Mouse (Mus musculus) cerebellum, adult 9-10 months (tissue): ENCODE measurements around the gene Dnaic1.

Source experiments
- DNase-seq: peaks from one replicate; pipeline ENCODE4 v3.0.0; 2022

Dnaic1 gene

GRCm38 (mm10) chr4:41573492-41573891, 3.9 kb downstream of the Dnaic1 start:
- no peak for DNase-seq

GRCm38 (mm10) chr4:41575914-41576313, 6.3 kb downstream of the Dnaic1 start:
- no peak for DNase-seq

GRCm38 (mm10) chr4:41583353-41583752, 13.8 kb downstream of the Dnaic1 start:
- DNase-seq, result no peak

- no peak for DNase-seq
These were observed 33.2 kb downstream of the Dnaic1 start for GRCm38 (mm10) chr4:41602818-41603217.

- peak; percentile 84 for DNase-seq
These were observed 35.2 kb downstream of the Dnaic1 start for GRCm38 (mm10) chr4:41604476-41605396.

- DNase-seq, result no peak
These were observed 37.2 kb downstream of the Dnaic1 start for GRCm38 (mm10) chr4:41606784-41607183.

- peak; percentile 20 for DNase-seq
These were observed 40.4 kb downstream of the Dnaic1 start for GRCm38 (mm10) chr4:41609681-41610593.

- no peak for DNase-seq
These were observed 41.0 kb downstream of the Dnaic1 start for GRCm38 (mm10) chr4:41610594-41610980.

GRCm38 (mm10) chr4:41612166-41612565, 42.6 kb downstream of the Dnaic1 start:
- peak; percentile 31 for DNase-seq

- DNase-seq, result peak; percentile 91
These were observed 44.6 kb downstream of the Dnaic1 start for GRCm38 (mm10) chr4:41614156-41614555.

- DNase-seq, result peak; percentile 74
These were observed 46.4 kb downstream of the Dnaic1 start for GRCm38 (mm10) chr4:41615661-41616599.

- peak; percentile 96 for DNase-seq
These were observed 49.6 kb downstream of the Dnaic1 start for GRCm38 (mm10) chr4:41618916-41619746.

- DNase-seq, result no peak
These were observed 52.5 kb downstream of the Dnaic1 start for GRCm38 (mm10) chr4:41622071-41622470.

GRCm38 (mm10) chr4:41628202-41628927, 58.8 kb downstream of the Dnaic1 start:
- DNase-seq, result no peak

- DNase-seq, result no peak
These were observed 60.6 kb downstream of the Dnaic1 start for GRCm38 (mm10) chr4:41630196-41630595.

- peak; percentile 71 for DNase-seq
These were observed 61.8 kb downstream of the Dnaic1 start for GRCm38 (mm10) chr4:41631390-41631789.

GRCm38 (mm10) chr4:41633001-41633400, 63.4 kb downstream of the Dnaic1 start:
- DNase-seq, result no peak

GRCm38 (mm10) chr4:41634631-41635030, 65.1 kb downstream of the Dnaic1 start:
- DNase-seq, result no peak

GRCm38 (mm10) chr4:41635224-41635623, 65.6 kb downstream of the Dnaic1 start:
- no peak for DNase-seq

GRCm38 (mm10) chr4:41635906-41636305, 66.3 kb downstream of the Dnaic1 start:
- no peak for DNase-seq

- DNase-seq, result no peak
These were observed 66.8 kb downstream of the Dnaic1 start for GRCm38 (mm10) chr4:41636366-41636765.
